Mouse (Mus musculus) MEL (cell line): ENCODE measurements at regions not wholly inside any gene's neighbourhood (a gene's known extent, or its start where the extent isn't known, plus 50 kb on each side); places are given as distances from the start of the nearest gene placed in this dataset.
A peak's percentile ranks its signal among the peaks of the same experiment; 100 is the strongest.

Source experiments
- DNase-seq: peaks from one replicate; pipeline ENCODE4 v3.0.0; 2011; ENCODE audit warnings: low read depth, low spot score
- H3K27ac ChIP-seq: 2 replicates; pipeline ENCODE4 v1.5.1; 2012; ENCODE audit warnings: low read depth, mild to moderate bottlenecking, control low read depth, low read length, moderate library complexity; ENCODE audit not compliant: control insufficient read depth
- H3K27me3 ChIP-seq, 2 experiments: fragments of 150-350 bp in 1 of 2; sonication (generic) in 1 of 2; 2 replicates each; pipeline ENCODE4 v1.6.1; 2012; ENCODE audit warnings: low read length in 2 of 2, mild to moderate bottlenecking in 2 of 2, improper control_type of control experiment in 1 of 2, moderate library complexity in 1 of 2; ENCODE audit not compliant: insufficient read depth in 2 of 2, control insufficient read depth in 1 of 2
- H3K36me3 ChIP-seq, 2 experiments: 2 replicates each; pipeline ENCODE4 v1.6.1; 2012 to 2014; ENCODE audit warnings: low read length in 2 of 2, improper control_type of control experiment in 1 of 2, inconsistent platforms in 1 of 2, mild to moderate bottlenecking in 1 of 2; ENCODE audit not compliant: insufficient read depth in 2 of 2, control insufficient read depth in 1 of 2
- H3K4me1 ChIP-seq, 2 experiments: fragments of 150-350 bp in 1 of 2; sonication (generic) in 1 of 2; 2 replicates each; pipeline ENCODE4 v1.6.1; 2012; ENCODE audit warnings: low read length in 2 of 2, improper control_type of control experiment in 1 of 2, mild to moderate bottlenecking in 1 of 2; ENCODE audit not compliant: insufficient read depth in 2 of 2, control insufficient read depth in 1 of 2
- H3K4me3 ChIP-seq, 2 experiments: fragments of 150-350 bp in 1 of 2; sonication (generic) in 1 of 2; 2 replicates each; pipeline ENCODE4 v1.5.1; 2012; ENCODE audit warnings: low read depth in 2 of 2, low read length in 2 of 2, mild to moderate bottlenecking in 2 of 2, moderate library complexity in 2 of 2, control low read depth in 1 of 2, improper control_type of control experiment in 1 of 2; ENCODE audit not compliant: control insufficient read depth in 1 of 2, insufficient read depth in 1 of 2
- H3K79me2 ChIP-seq: 2 replicates; pipeline ENCODE4 v1.6.1; 2012; ENCODE audit warnings: mild to moderate bottlenecking, low read length, moderate library complexity; ENCODE audit not compliant: control insufficient read depth, poor library complexity, insufficient read depth
- H3K9ac ChIP-seq: 2 replicates; pipeline ENCODE4 v1.6.1; 2012; ENCODE audit warnings: low read depth, mild to moderate bottlenecking, control low read depth, low read length, moderate library complexity; ENCODE audit not compliant: control insufficient read depth, poor library complexity, severe bottlenecking
- H3K9me3 ChIP-seq: fragments of 150-350 bp; sonication (generic); replicated peaks from 2 replicates; pipeline ENCODE4 v1.6.1; 2012; ENCODE audit warnings: mild to moderate bottlenecking, low read length, improper control_type of control experiment, moderate library complexity; ENCODE audit not compliant: insufficient read depth
- CHD1 ChIP-seq: IDR thresholded peaks from 2 replicates; pipeline ENCODE4 v1.6.1; 2012; ENCODE audit warnings: low read depth, mild to moderate bottlenecking, inconsistent platforms, low read length, improper control_type of control experiment
- CHD2 ChIP-seq: IDR thresholded peaks from 2 replicates; pipeline ENCODE4 v1.6.1; 2011; ENCODE audit warnings: low read length, improper control_type of control experiment
- GABPA ChIP-seq: IDR thresholded peaks from 2 replicates; pipeline ENCODE4 v1.6.1; 2012; ENCODE audit warnings: low read depth, mild to moderate bottlenecking, inconsistent platforms, low read length, improper control_type of control experiment, moderate library complexity
- HCFC1 ChIP-seq: IDR thresholded peaks from 2 replicates; pipeline ENCODE4 v1.6.1; 2012; ENCODE audit warnings: low read depth, mild to moderate bottlenecking, inconsistent platforms, low read length, improper control_type of control experiment, moderate library complexity
- MAFK ChIP-seq: IDR thresholded peaks from 2 replicates; pipeline ENCODE4 v1.6.1; 2011; ENCODE audit warnings: low read depth, mild to moderate bottlenecking, low read length, improper control_type of control experiment, borderline replicate concordance
- MAX ChIP-seq: IDR thresholded peaks from 2 replicates; pipeline ENCODE4 v1.6.1; 2011; ENCODE audit warnings: low read length, improper control_type of control experiment
- MXI1 ChIP-seq: IDR thresholded peaks from 2 replicates; pipeline ENCODE4 v1.6.1; 2011; ENCODE audit warnings: mild to moderate bottlenecking, low read depth, low read length, improper control_type of control experiment
- NRF1 ChIP-seq: IDR thresholded peaks from 2 replicates; pipeline ENCODE4 v1.6.1; 2014; ENCODE audit warnings: low read depth, mild to moderate bottlenecking, inconsistent platforms, low read length, improper control_type of control experiment, moderate library complexity; ENCODE audit not compliant: poor library complexity, insufficient read depth, severe bottlenecking
- POLR2AphosphoS5 ChIP-seq: IDR thresholded peaks from 2 replicates; pipeline ENCODE4 v1.6.1; 2012; ENCODE audit warnings: low read depth, borderline replicate concordance, mild to moderate bottlenecking, inconsistent platforms, low read length, moderate library complexity, mixed read lengths
- USF1 ChIP-seq: IDR thresholded peaks from 2 replicates; pipeline ENCODE4 v1.6.1; 2014; ENCODE audit warnings: low read depth, mild to moderate bottlenecking, inconsistent platforms, low read length, improper control_type of control experiment, moderate library complexity
- USF2 ChIP-seq, 2 experiments: IDR thresholded peaks; 2 replicates each; pipeline ENCODE4 v1.6.1; 2011 to 2012; ENCODE audit warnings: improper control_type of control experiment in 2 of 2, low read length in 2 of 2, borderline replicate concordance in 1 of 2, inconsistent platforms in 1 of 2, low read depth in 1 of 2, mild to moderate bottlenecking in 1 of 2; ENCODE audit not compliant: insufficient read depth in 1 of 2
- ZC3H11A ChIP-seq: IDR thresholded peaks from 2 replicates; pipeline ENCODE4 v1.6.1; 2012; ENCODE audit warnings: low read depth, mild to moderate bottlenecking, inconsistent platforms, low read length, improper control_type of control experiment
- ZNF384 ChIP-seq: IDR thresholded peaks from 2 replicates; pipeline ENCODE4 v1.6.1; 2012; ENCODE audit warnings: low read depth, mild to moderate bottlenecking, inconsistent platforms, low read length, improper control_type of control experiment

DNA sequence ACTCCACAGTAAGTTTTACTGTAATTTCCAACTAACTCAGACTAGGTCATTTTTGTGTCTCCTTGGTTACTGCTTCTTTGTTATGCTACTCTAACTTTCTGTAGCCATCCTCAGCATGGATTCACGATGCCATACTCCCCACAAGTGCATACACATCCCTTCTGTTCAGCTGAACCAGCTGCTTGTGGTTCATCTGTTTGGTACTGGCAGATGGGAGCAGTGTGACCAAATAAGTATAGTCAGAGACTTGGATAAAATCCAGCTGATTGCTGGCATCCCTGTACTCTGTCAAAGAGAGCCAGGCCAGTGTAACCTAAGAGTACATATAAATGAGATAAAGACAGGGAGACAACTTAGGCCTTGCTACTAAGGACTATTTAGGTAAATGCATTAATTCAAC lies 283.7 kb upstream of the Dmac1 start:
- no peak overlapping the region for H3K4me3 ChIP-seq

GRCm38 (mm10) chr4:75537787-75538186 lies 259.7 kb upstream of the Dmac1 start:
- Histone ChIP-seq H3K9me3 (no peaks in the 10 kb centered on the region), H3K36me3 (no peaks in the 10 kb centered on the region), H3K9ac (no peak overlapping the region), H3K4me3 (no peak overlapping the region), H3K27ac (no peak overlapping the region), H3K4me1 (no peaks in the 10 kb centered on the region), H3K27me3 (no peaks in the 10 kb centered on the region), H3K79me2 (no peaks in the 10 kb centered on the region)
- no peak for DNase-seq
- TF ChIP-seq CHD2: no peak
- TF ChIP-seq MAFK: peak; percentile 60; the same call in 1 of the 2 replicates

More for the DNA sequence above, 283.7 kb upstream of the Dmac1 start:
- Histone ChIP-seq H3K79me2 (no peaks in the 10 kb centered on the region), H3K9me3 (no peaks in the 10 kb centered on the region), H3K4me1 (no peaks in the 10 kb centered on the region), H3K27ac (no peak overlapping the region), H3K9ac (no peak overlapping the region), H3K36me3 (no peaks in the 10 kb centered on the region), H3K27me3 (no peaks in the 10 kb centered on the region)
- TF ChIP-seq NRF1 (no peak), USF2 (IDR thresholded peaks at IDR 0.05; ENCODE audit: borderline replicate concordance in 1 of 2, insufficient read depth in 1 of 2, low read depth in 1 of 2, low read length in 2 of 2) (no peak), GABPA (no peak), USF1 (no peak), MXI1 (no peak)
- DNase-seq: no peak

DNA sequence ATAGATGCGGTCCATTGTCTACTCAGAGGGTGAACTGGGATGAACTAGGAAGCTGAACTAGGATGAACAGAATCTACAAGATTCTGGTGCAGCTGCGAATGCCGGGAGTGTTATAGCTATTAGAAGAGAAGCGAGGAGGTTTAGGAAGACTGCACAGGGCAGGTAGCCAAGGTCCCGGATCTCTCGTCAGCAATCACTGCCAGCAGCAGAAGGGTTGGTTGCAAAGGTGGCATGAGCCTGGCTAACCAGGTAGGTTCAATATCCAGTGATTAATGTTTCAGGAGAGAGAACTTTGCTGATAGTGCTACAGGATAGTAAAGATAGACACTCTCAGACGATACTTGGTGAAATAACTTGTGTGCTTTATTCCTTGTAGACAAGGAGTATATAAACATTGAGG lies 257.0 kb upstream of the Dmac1 start:
- Histone ChIP-seq H3K4me1 (no peaks in the 10 kb centered on the region), H3K27me3 (no peaks in the 10 kb centered on the region), H3K4me3 (no peak overlapping the region), H3K27ac (no peak overlapping the region), H3K79me2 (no peaks in the 10 kb centered on the region), H3K9me3 (no peaks in the 10 kb centered on the region), H3K9ac (no peak overlapping the region), H3K36me3 (no peaks in the 10 kb centered on the region)
- TF ChIP-seq ZNF384 (no peak), POLR2AphosphoS5 (no peak), MAFK (no peak), CHD1 (no peak), ZC3H11A (no peak), MAX (no peak), HCFC1 (no peak)
- DNase-seq: no peak
